Mouse (Mus musculus): ENCODE data around the gene Plagl1. TPM values are rescaled to one million over a fixed set of nuclear protein-coding genes. Genes with fewer than 3 reads are reported as not detected.

Gene Plagl1
- polyA plus RNA-seq, 1 experiment from 2014 or later, result 60.3 TPM

- 35% methylated on average over 7 of the region's 7 CpGs for WGBS
- no peak for ATAC-seq (ENCODE audit: low FRiP score)
- H3K9ac ChIP-seq, result no peak overlapping the region
- peaks cover 36% of the 10 kb centered on the region for H3K4me1 ChIP-seq
- H3K9me3 ChIP-seq (replicated peaks), result no peaks in the 10 kb centered on the region
- H3K27ac ChIP-seq, result 0 out of 2 replicates have a peak overlapping the region, but pooled peaks have one; percentile 12
- H3K27me3 ChIP-seq, result no peaks in the 10 kb centered on the region
- no peak overlapping the region for H3K4me2 ChIP-seq (replicated peaks)
- H3K4me3 ChIP-seq, result no peak overlapping the region
- H3K36me3 ChIP-seq, result no peaks in the 10 kb centered on the region
Measured at GRCm38 (mm10) chr10:13118024-13118769, 57.9 kb downstream of the Plagl1 start.

- Histone ChIP-seq H3K36me3 (no peaks in the 10 kb centered on the region), H3K9ac (no peak overlapping the region), H3K4me3 (no peak overlapping the region), H3K27me3 (no peaks in the 10 kb centered on the region), H3K4me1 (peaks cover 38% of the 10 kb centered on the region), H3K4me2 (replicated peaks) (no peak overlapping the region), H3K9me3 (replicated peaks) (no peaks in the 10 kb centered on the region), H3K27ac (0 out of 2 replicates have a peak overlapping the region, but pooled peaks have one; percentile 35)
- ATAC-seq (ENCODE audit: low FRiP score), result no peak; the same call in 1 of the 2 replicates
- WGBS, result 27% methylated on average over 5 of the region's 5 CpGs
Measured at GRCm38 (mm10) chr10:13118770-13119102, 58.4 kb downstream of the Plagl1 start.

GRCm38 (mm10) chr10:13119300-13119699 lies 59.0 kb downstream of the Plagl1 start:
- no peak overlapping the region for H3K4me3 ChIP-seq
- WGBS, result 77% methylated on average over 2 of the region's 2 CpGs
- no peaks in the 10 kb centered on the region for H3K9me3 ChIP-seq (replicated peaks)
- no peaks in the 10 kb centered on the region for H3K36me3 ChIP-seq
- no peak overlapping the region for H3K9ac ChIP-seq
- ATAC-seq (ENCODE audit: low FRiP score), result no peak
- H3K27me3 ChIP-seq, result no peaks in the 10 kb centered on the region
- no peak overlapping the region for H3K4me2 ChIP-seq (replicated peaks)
- H3K4me1 ChIP-seq, result peaks cover 39% of the 10 kb centered on the region
- 0 out of 2 replicates have a peak overlapping the region, but pooled peaks have one; percentile 35 for H3K27ac ChIP-seq

GRCm38 (mm10) chr10:13125811-13126210 lies 65.5 kb downstream of the Plagl1 start:
- Histone ChIP-seq H3K9ac (no peak overlapping the region), H3K27ac (no peak overlapping the region), H3K4me1 (0 out of 2 replicates have a peak, but pooled peaks cover 3% of the 10 kb centered on the region), H3K36me3 (peaks cover 20% of the 10 kb centered on the region), H3K4me2 (replicated peaks) (no peak overlapping the region), H3K4me3 (no peak overlapping the region), H3K27me3 (no peaks in the 10 kb centered on the region), H3K9me3 (replicated peaks) (no peaks in the 10 kb centered on the region)
- WGBS, result 58% methylated on average over 3 of the region's 3 CpGs
- no peak for ATAC-seq (ENCODE audit: low FRiP score)

- ATAC-seq (ENCODE audit: low FRiP score), result no peak
- WGBS, result 77% methylated on average over 13 of the region's 13 CpGs
Measured at GRCm38 (mm10) chr10:13127335-13127734, 67.0 kb downstream of the Plagl1 start.

GRCm38 (mm10) chr10:13127946-13128345 lies 67.6 kb downstream of the Plagl1 start:
- Histone ChIP-seq H3K36me3 (peaks cover 20% of the 10 kb centered on the region), H3K27me3 (no peaks in the 10 kb centered on the region), H3K9ac (no peak overlapping the region), H3K4me1 (0 out of 2 replicates have a peak, but pooled peaks cover 3% of the 10 kb centered on the region), H3K4me2 (replicated peaks) (no peak overlapping the region), H3K9me3 (replicated peaks) (no peaks in the 10 kb centered on the region), H3K27ac (no peak overlapping the region), H3K4me3 (no peak overlapping the region)
- ATAC-seq (ENCODE audit: low FRiP score), result no peak
- WGBS, result 89% methylated on average over 7 of the region's 7 CpGs

More at GRCm38 (mm10) chr10:13127335-13127734, 67.0 kb downstream of the Plagl1 start:
- Histone ChIP-seq H3K4me3 (no peak overlapping the region), H3K4me1 (0 out of 2 replicates have a peak, but pooled peaks cover 3% of the 10 kb centered on the region), H3K4me2 (replicated peaks) (no peak overlapping the region), H3K36me3 (peaks cover 20% of the 10 kb centered on the region), H3K27me3 (no peaks in the 10 kb centered on the region), H3K9me3 (replicated peaks) (no peaks in the 10 kb centered on the region), H3K27ac (no peak overlapping the region), H3K9ac (no peak overlapping the region)

- no peak for ATAC-seq (ENCODE audit: low FRiP score)
- no peaks in the 10 kb centered on the region for H3K4me1 ChIP-seq
- no peaks in the 10 kb centered on the region for H3K27me3 ChIP-seq
- no peak overlapping the region for H3K4me3 ChIP-seq
- no peak overlapping the region for H3K9ac ChIP-seq
- WGBS, result 92% methylated on average over 4 of the region's 4 CpGs
- no peak overlapping the region for H3K4me2 ChIP-seq (replicated peaks)
- peaks cover 1% of the 10 kb centered on the region for H3K36me3 ChIP-seq
- no peaks in the 10 kb centered on the region for H3K9me3 ChIP-seq (replicated peaks)
- no peak overlapping the region for H3K27ac ChIP-seq
Measured at GRCm38 (mm10) chr10:13133850-13134249, 73.5 kb downstream of the Plagl1 start.

GRCm38 (mm10) chr10:13135276-13135675 lies 75.0 kb downstream of the Plagl1 start:
- H3K27me3 ChIP-seq, result no peaks in the 10 kb centered on the region
- H3K27ac ChIP-seq, result no peak overlapping the region
- no peaks in the 10 kb centered on the region for H3K4me1 ChIP-seq
- ATAC-seq (ENCODE audit: low FRiP score), result no peak
- no peaks in the 10 kb centered on the region for H3K36me3 ChIP-seq
- H3K9me3 ChIP-seq (replicated peaks), result no peaks in the 10 kb centered on the region
- WGBS, result 95% methylated on average over 7 of the region's 7 CpGs
- no peak overlapping the region for H3K4me2 ChIP-seq (replicated peaks)
- no peak overlapping the region for H3K9ac ChIP-seq
- no peak overlapping the region for H3K4me3 ChIP-seq

GRCm38 (mm10) chr10:13135751-13136150 lies 75.4 kb downstream of the Plagl1 start:
- 90% methylated on average over 7 of the region's 7 CpGs for WGBS
- no peak for ATAC-seq (ENCODE audit: low FRiP score)
- no peaks in the 10 kb centered on the region for H3K36me3 ChIP-seq
- no peak overlapping the region for H3K4me3 ChIP-seq
- no peak overlapping the region for H3K27ac ChIP-seq
- no peaks in the 10 kb centered on the region for H3K4me1 ChIP-seq
- no peaks in the 10 kb centered on the region for H3K9me3 ChIP-seq (replicated peaks)
- no peaks in the 10 kb centered on the region for H3K27me3 ChIP-seq
- H3K4me2 ChIP-seq (replicated peaks), result no peak overlapping the region
- no peak overlapping the region for H3K9ac ChIP-seq

- H3K27ac ChIP-seq, result no peak overlapping the region
- H3K4me3 ChIP-seq, result no peak overlapping the region
- no peaks in the 10 kb centered on the region for H3K4me1 ChIP-seq
- H3K9ac ChIP-seq, result no peak overlapping the region
- no peaks in the 10 kb centered on the region for H3K9me3 ChIP-seq (replicated peaks)
- ATAC-seq (ENCODE audit: low FRiP score), result no peak
- WGBS, result 86% methylated on average over 6 of the region's 6 CpGs
- no peaks in the 10 kb centered on the region for H3K36me3 ChIP-seq
- no peaks in the 10 kb centered on the region for H3K27me3 ChIP-seq
- no peak overlapping the region for H3K4me2 ChIP-seq (replicated peaks)
Measured at GRCm38 (mm10) chr10:13137906-13138305, 77.6 kb downstream of the Plagl1 start.

GRCm38 (mm10) chr10:13140434-13140833 lies 80.1 kb downstream of the Plagl1 start:
- H3K4me2 ChIP-seq (replicated peaks), result no peak overlapping the region
- no peak for ATAC-seq (ENCODE audit: low FRiP score)
- H3K9ac ChIP-seq, result no peak overlapping the region
- H3K4me3 ChIP-seq, result no peak overlapping the region
- no peak overlapping the region for H3K27ac ChIP-seq
- H3K9me3 ChIP-seq (replicated peaks), result no peaks in the 10 kb centered on the region
- no peaks in the 10 kb centered on the region for H3K4me1 ChIP-seq
- 85% methylated on average over 2 of the region's 2 CpGs for WGBS
- H3K27me3 ChIP-seq, result no peaks in the 10 kb centered on the region
- no peaks in the 10 kb centered on the region for H3K36me3 ChIP-seq

- Histone ChIP-seq H3K27ac (no peak overlapping the region), H3K9ac (no peak overlapping the region), H3K9me3 (replicated peaks) (no peaks in the 10 kb centered on the region), H3K4me3 (no peak overlapping the region), H3K4me1 (0 out of 2 replicates have a peak, but pooled peaks cover 2% of the 10 kb centered on the region), H3K27me3 (no peaks in the 10 kb centered on the region), H3K4me2 (replicated peaks) (no peak overlapping the region), H3K36me3 (no peaks in the 10 kb centered on the region)
- 64% methylated on average over 3 of the region's 3 CpGs for WGBS
- ATAC-seq (ENCODE audit: low FRiP score), result 0 out of 2 replicates have a peak, but pooled peaks have one; percentile 61
Measured at GRCm38 (mm10) chr10:13150435-13150834, 90.1 kb downstream of the Plagl1 start.

GRCm38 (mm10) chr10:13151353-13151752 lies 91.0 kb downstream of the Plagl1 start:
- H3K9me3 ChIP-seq (replicated peaks), result no peaks in the 10 kb centered on the region
- H3K4me3 ChIP-seq, result no peak overlapping the region
- 0 out of 2 replicates have a peak, but pooled peaks cover 2% of the 10 kb centered on the region for H3K4me1 ChIP-seq
- no peak overlapping the region for H3K9ac ChIP-seq
- H3K27me3 ChIP-seq, result no peaks in the 10 kb centered on the region
- H3K4me2 ChIP-seq (replicated peaks), result no peak overlapping the region
- no peak for ATAC-seq (ENCODE audit: low FRiP score)
- H3K36me3 ChIP-seq, result no peaks in the 10 kb centered on the region
- 87% methylated on average over 5 of the region's 5 CpGs for WGBS
- H3K27ac ChIP-seq, result no peak overlapping the region

All from hindbrain, embryonic 12.5 days (tissue).